Mouse (Mus musculus): ENCODE results near the gene Pcif1. TPM values are rescaled to one million over a fixed set of nuclear protein-coding genes. Genes with fewer than 3 reads are reported as not detected.
"Not testable (repeated sequence)": the region's sequence is repeated elsewhere in the genome, so short reads cannot be mapped to it uniquely, and the experiment has no call there.

Gene Pcif1
- polyA plus RNA-seq, 1 experiment from 2014 or later = 44.0 TPM

GRCm38 (mm10) chr2:164874239-164874769 is 4.8 kb upstream of the Pcif1 start:
- TF ChIP-seq CTCF (IDR thresholded peaks at IDR 0.05; ENCODE audit: low read depth) = no peak
- H3K4me2 ChIP-seq (replicated peaks; ENCODE audit: low read depth) = no peak overlapping the region
- H3K4me3 ChIP-seq (ENCODE audit: low read depth, low read length) = no peak overlapping the region
- H3K27me3 ChIP-seq (replicated peaks; ENCODE audit: control insufficient read depth, insufficient read depth, low read length) = no peaks in the 10 kb centered on the region
- WGBS = 21% methylated on average over 1 of the region's 1 CpGs
- no peaks in the 10 kb centered on the region; the same call in 1 of the 2 replicates for H3K36me3 ChIP-seq (ENCODE audit: control insufficient read depth, insufficient read depth)
- H3K27ac ChIP-seq (ENCODE audit: low read depth, low read length) = peak overlapping the region; percentile 46
- no peak overlapping the region for H3K9ac ChIP-seq (ENCODE audit: low read depth, low read length)
- peaks cover 3% of the 10 kb centered on the region; the same call in 1 of the 2 replicates for H3K4me1 ChIP-seq (replicated peaks; ENCODE audit: control insufficient read depth, insufficient read depth, low read length)
- H3K9me3 ChIP-seq (ENCODE audit: control insufficient read depth) = no peaks in the 10 kb centered on the region
- no peak for ATAC-seq

GRCm38 (mm10) chr2:164875648-164876047 is 3.5 kb upstream of the Pcif1 start:
- not testable (repeated sequence) for H3K27ac ChIP-seq (ENCODE audit: low read depth, low read length)

GRCm38 (mm10) chr2:164877376-164878215 is 1.5 kb upstream of the Pcif1 start:
- 65% methylated on average over 11 of the region's 11 CpGs for WGBS
- H3K9me3 ChIP-seq (ENCODE audit: control insufficient read depth); ATAC-seq; H3K27ac ChIP-seq (ENCODE audit: low read depth, low read length); H3K9ac ChIP-seq (ENCODE audit: low read depth, low read length); H3K36me3 ChIP-seq (ENCODE audit: control insufficient read depth, insufficient read depth); H3K4me1 ChIP-seq (replicated peaks; ENCODE audit: control insufficient read depth, insufficient read depth, low read length); H3K27me3 ChIP-seq (replicated peaks; ENCODE audit: control insufficient read depth, insufficient read depth, low read length): not testable (repeated sequence)
- TF ChIP-seq CTCF (IDR thresholded peaks at IDR 0.05; ENCODE audit: low read depth) = peak; percentile 42
- Histone ChIP-seq H3K4me3 (ENCODE audit: low read depth, low read length) (peak overlapping the region; percentile 98), H3K4me2 (replicated peaks; ENCODE audit: low read depth) (peak overlapping the region; percentile 97; the same call in 1 of the 2 replicates)

More at GRCm38 (mm10) chr2:164875648-164876047, 3.5 kb upstream of the Pcif1 start:
- peak; percentile 24 for TF ChIP-seq CTCF (IDR thresholded peaks at IDR 0.05; ENCODE audit: low read depth)
- not testable (repeated sequence) for H3K4me3 ChIP-seq (ENCODE audit: low read depth, low read length); H3K36me3 ChIP-seq (ENCODE audit: control insufficient read depth, insufficient read depth); H3K4me2 ChIP-seq (replicated peaks; ENCODE audit: low read depth); H3K27me3 ChIP-seq (replicated peaks; ENCODE audit: control insufficient read depth, insufficient read depth, low read length); H3K4me1 ChIP-seq (replicated peaks; ENCODE audit: control insufficient read depth, insufficient read depth, low read length); H3K9me3 ChIP-seq (ENCODE audit: control insufficient read depth); H3K9ac ChIP-seq (ENCODE audit: low read depth, low read length); ATAC-seq
- WGBS = 53% methylated on average over 2 of the region's 2 CpGs

GRCm38 (mm10) chr2:164878509-164879227 is 436 bp upstream of the Pcif1 start:
- peak; percentile 55 for TF ChIP-seq CTCF (IDR thresholded peaks at IDR 0.05; ENCODE audit: low read depth)
- ATAC-seq = peak; percentile 50
- WGBS = 2% methylated on average over 28 of the region's 28 CpGs
- H3K4me3 ChIP-seq (ENCODE audit: low read depth, low read length) = peak overlapping the region; percentile 98
- no peaks in the 10 kb centered on the region for H3K4me1 ChIP-seq (replicated peaks; ENCODE audit: control insufficient read depth, insufficient read depth, low read length)
- H3K4me2 ChIP-seq (replicated peaks; ENCODE audit: low read depth) = peak overlapping the region; percentile 97
- no peaks in the 10 kb centered on the region for H3K9me3 ChIP-seq (ENCODE audit: control insufficient read depth)
- H3K27ac ChIP-seq (ENCODE audit: low read depth, low read length) = peak overlapping the region; percentile 100
- H3K27me3 ChIP-seq (replicated peaks; ENCODE audit: control insufficient read depth, insufficient read depth, low read length) = no peaks in the 10 kb centered on the region
- H3K36me3 ChIP-seq (ENCODE audit: control insufficient read depth, insufficient read depth) = peaks cover 12% of the 10 kb centered on the region
- H3K9ac ChIP-seq (ENCODE audit: low read depth, low read length) = peak overlapping the region; percentile 100

- H3K4me2 ChIP-seq (replicated peaks; ENCODE audit: low read depth) = peak overlapping the region; percentile 97
- no peaks in the 10 kb centered on the region for H3K4me1 ChIP-seq (replicated peaks; ENCODE audit: control insufficient read depth, insufficient read depth, low read length)
- no peaks in the 10 kb centered on the region for H3K9me3 ChIP-seq (ENCODE audit: control insufficient read depth)
- peak overlapping the region; percentile 100 for H3K27ac ChIP-seq (ENCODE audit: low read depth, low read length)
- peak overlapping the region; percentile 98 for H3K4me3 ChIP-seq (ENCODE audit: low read depth, low read length)
- WGBS = under 1% methylated on average over 62 of the region's 72 CpGs
- TF ChIP-seq CTCF (IDR thresholded peaks at IDR 0.05; ENCODE audit: low read depth) = 0 out of 2 replicates have a peak, but pooled peaks have one; percentile 1
- peak; percentile 85 for ATAC-seq
- H3K9ac ChIP-seq (ENCODE audit: low read depth, low read length) = peak overlapping the region; percentile 100
- no peaks in the 10 kb centered on the region for H3K27me3 ChIP-seq (replicated peaks; ENCODE audit: control insufficient read depth, insufficient read depth, low read length)
- H3K36me3 ChIP-seq (ENCODE audit: control insufficient read depth, insufficient read depth) = peaks cover 22% of the 10 kb centered on the region
Measured at GRCm38 (mm10) chr2:164879568-164880277, 619 bp downstream of the Pcif1 start.

Measured in intestine, postnatal 0 days (tissue).